Mouse (Mus musculus) ES-Bruce4 (cell line): ENCODE data around the gene H2afz.

ENCODE experiments used
- CTCF ChIP-seq: IDR thresholded peaks from one replicate; pipeline ENCODE4 v1.8.1; 2011; ENCODE audit warnings: low read depth, low read length
- POLR2A ChIP-seq: IDR thresholded peaks from one replicate; pipeline ENCODE4 v1.8.1; 2011; ENCODE audit warnings: low read length; ENCODE audit not compliant: insufficient read depth

- TF ChIP-seq POLR2A (no peak), CTCF (peak; percentile 73)
Observed at GRCm38 (mm10) chr3:137864988-137865982, 998 bp downstream of the H2afz start.
